ENCODE assay signal across 9 mouse cellular contexts in the genomic region with DNA sequence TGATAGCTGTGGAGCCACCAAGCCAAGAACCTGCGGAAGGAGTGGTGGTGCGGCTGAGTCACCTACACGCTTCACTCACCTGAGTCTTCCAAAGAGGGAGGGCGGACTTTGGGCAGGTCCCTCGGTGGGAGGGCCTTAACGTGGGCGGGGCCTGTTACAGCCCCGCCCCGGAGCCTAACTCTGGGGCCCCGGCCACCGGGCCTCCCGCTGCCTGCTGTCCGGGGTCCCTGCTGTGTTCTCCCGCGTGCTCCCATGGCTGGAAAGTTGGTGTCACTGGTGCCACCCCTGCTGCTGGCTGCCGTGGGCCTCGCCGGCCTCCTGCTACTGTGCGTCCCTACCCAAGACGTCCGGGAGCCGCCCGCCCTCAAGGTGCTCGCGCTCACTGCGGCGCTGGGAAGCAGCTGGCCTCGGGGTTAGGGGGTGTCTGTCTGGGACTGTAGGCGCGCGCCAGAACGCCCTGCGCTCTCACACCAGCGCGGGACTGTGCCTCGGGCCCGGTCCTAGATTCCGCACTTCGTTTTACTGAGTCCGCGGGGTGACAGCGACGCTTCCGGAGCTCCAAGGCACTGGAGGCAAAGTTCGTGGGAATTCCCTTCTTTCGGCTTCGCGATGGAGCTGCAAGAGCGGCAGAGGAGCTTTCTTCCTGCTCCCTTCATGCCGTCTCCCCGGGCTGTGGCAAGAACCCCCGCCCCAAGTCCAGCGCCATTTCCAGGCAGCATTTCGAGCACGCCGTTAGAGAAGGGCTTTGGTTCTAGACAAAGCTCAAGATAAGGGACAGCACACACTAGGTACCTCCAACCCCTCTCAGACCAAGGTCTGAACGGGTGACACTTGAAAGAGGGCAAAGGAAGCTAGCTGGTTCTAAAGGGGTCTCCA. TPM values are rescaled to one million over a fixed set of nuclear protein-coding genes. Genes with fewer than 3 reads are reported as not detected.
A peak's percentile ranks its signal among the peaks of the same experiment; 100 is the strongest.
DNase-seq lines count a peak whose midpoint lies in the region; ATAC-seq and TF ChIP-seq lines count a peak whose summit lies in the region.
"Had no signal": no experiment of that assay in that cellular context is flagged by ENCODE, and none has a peak within 500 bp of the region (broad histone marks: within the 10 kb centered on the region; RNA-seq: fewer than 3 reads in every experiment).

A gene (plus strand): TSS at position 154 of the 876 bp plus-strand sequence.

- 2% methylated on average over 57 of the region's 57 CpGs for WGBS in limb, embryonic 12.5 days
- WGBS in midbrain, postnatal 0 days: 2% methylated on average over 57 of the region's 57 CpGs

- no peaks in the 10 kb centered on the region for H3K36me3 ChIP-seq in limb, embryonic 12.5 days
- no peaks in the 10 kb centered on the region for H3K36me3 ChIP-seq in midbrain, postnatal 0 days (ENCODE audit: insufficient read depth, low read length)

- H3K27me3 ChIP-seq in limb, embryonic 12.5 days: peaks cover 88% of the 10 kb centered on the region
- H3K27me3 ChIP-seq in midbrain, postnatal 0 days (ENCODE audit: insufficient read depth, low read length): peaks cover 40% of the 10 kb centered on the region

- H3K9me3 ChIP-seq in limb, embryonic 12.5 days: no peaks in the 10 kb centered on the region
- no peaks in the 10 kb centered on the region for H3K9me3 ChIP-seq in midbrain, postnatal 0 days (ENCODE audit: low read length)

- DNase-seq in layer of hippocampus, adult 18-20 months (ENCODE audit: low spot score in 2 of 2): no peak
- DNase-seq in layer of hippocampus, adult 11-12 months (ENCODE audit: low spot score): no peak
- DNase-seq in cerebellum, adult 18-20 months: peak; percentile 49 to 67
- peak; percentile 48 for DNase-seq in gastrocnemius, postnatal 25 days
- DNase-seq in induced T-regulatory cell, adult 2 months (ENCODE audit: low read depth): peak; percentile 62
- DNase-seq in midbrain, postnatal 0 days (ENCODE audit: low spot score): peak; percentile 69
- DNase-seq in adipocyte (ENCODE audit: low spot score): no peak

- peak within 1 kb of the TSS; percentile 34 for H3K4me3 ChIP-seq in limb, embryonic 12.5 days (replicated peaks)
- peak within 1 kb of the TSS; percentile 34 for H3K4me3 ChIP-seq in midbrain, postnatal 0 days (ENCODE audit: low read depth, low read length)

- no peak for ATAC-seq in limb, embryonic 12.5 days (ENCODE audit: insufficient number of reproducible peaks, insufficient read depth, low FRiP score, low TSS enrichment, low read depth)
- no peak for ATAC-seq in midbrain, postnatal 0 days (ENCODE audit: low FRiP score)

- no peak within 1 kb of the TSS for H3K27ac ChIP-seq in limb, embryonic 12.5 days
- H3K27ac ChIP-seq in midbrain, postnatal 0 days (ENCODE audit: low read depth, low read length): 0 out of 2 replicates have a peak within 1 kb of the TSS, but pooled peaks have one; percentile 19

- no peak within 1 kb of the TSS; the same call in 1 of the 2 replicates for H3K9ac ChIP-seq in limb, embryonic 12.5 days (replicated peaks)
- no peak within 1 kb of the TSS; the same call in 1 of the 2 replicates for H3K9ac ChIP-seq in midbrain, postnatal 0 days (replicated peaks; ENCODE audit: low read length, poor library complexity, severe bottlenecking)

- TF ChIP-seq CTCF in midbrain, postnatal 0 days (IDR thresholded peaks at IDR 0.05): peak; percentile 44

- H3K4me1 ChIP-seq in limb, embryonic 12.5 days (replicated peaks): peaks cover 16% of the 10 kb centered on the region
- peaks cover 13% of the 10 kb centered on the region; the same call in 1 of the 2 replicates for H3K4me1 ChIP-seq in midbrain, postnatal 0 days (ENCODE audit: insufficient read depth, low read length)

- peak within 1 kb of the TSS; percentile 59 for H3K4me2 ChIP-seq in limb, embryonic 12.5 days
- peak within 1 kb of the TSS; percentile 62 for H3K4me2 ChIP-seq in midbrain, postnatal 0 days (ENCODE audit: low read depth, low read length, poor library complexity, severe bottlenecking)

RNA-seq across cellular contexts. Expression of the gene that starts here (rescaled TPM):
- total RNA-seq in layer of hippocampus, adult 18-20 months (2021): 10 to 100 TPM; 16.3 to 17.7 TPM
- total RNA-seq in gastrocnemius, postnatal 25 days (2021): 1 to 10 TPM; 9.1 to 9.4 TPM
- polyA plus RNA-seq in limb, embryonic 12.5 days (2016; fragmentation: Nextera tagmentation; extraction: Ambion mirVana): 0.15 and 0.31 TPM in 2 replicates
- 4.2 and 4.4 TPM in 2 replicates for total RNA-seq in midbrain, postnatal 0 days (2014; rRNA removed)
- polyA plus RNA-seq in midbrain, postnatal 0 days (2015; fragmentation: Nextera tagmentation; extraction: Ambion mirVana): 10.4 and 10.6 TPM in 2 replicates
- total RNA-seq: neutrophil, adult 5-6 weeks had no signal

Comparison
In these comparisons a context has a peak if more than half of its experiments do, and no peak if none do; other contexts are left out.
1. DNase-seq: peak in cerebellum, adult 18-20 months (2 of 2), gastrocnemius, postnatal 25 days (single experiment), induced T-regulatory cell, adult 2 months (single experiment) and midbrain, postnatal 0 days (single experiment); none in layer of hippocampus, adult 18-20 months (0 of 2), layer of hippocampus, adult 11-12 months (single experiment) and adipocyte (single experiment).